Mouse (Mus musculus) stomach, postnatal 0 days (tissue): ENCODE data around the gene Prph. TPM values are rescaled to one million over a fixed set of nuclear protein-coding genes. Genes with fewer than 3 reads are reported as not detected.
A peak's percentile ranks its signal among the peaks of the same experiment; 100 is the strongest.

Experiments used
- ATAC-seq: fragments of 200-750 bp; cut with Nextera tagmentation; 2 replicates; pipeline ENCODE4 v1.8.0; 2017; ENCODE audit not compliant: low FRiP score, low TSS enrichment
- DNase-seq: peaks from one replicate; pipeline ENCODE4 v3.0.0-alpha.2; 2016; ENCODE audit warnings: low spot score
- H3K27ac ChIP-seq: fragments of 300-500 bp; sonication (generic); replicated peaks from 2 replicates; pipeline ENCODE4 v1.5.1; 2014; ENCODE audit warnings: mild to moderate bottlenecking, control low read depth
- H3K27me3 ChIP-seq: fragments of 300-500 bp; sonication (generic); 2 replicates; pipeline ENCODE4 v1.6.1; 2014; ENCODE audit warnings: low read length; ENCODE audit not compliant: control insufficient read depth, insufficient read depth
- H3K36me3 ChIP-seq: fragments of 300-500 bp; sonication (generic); 2 replicates; pipeline ENCODE4 v1.6.1; 2014; ENCODE audit warnings: low read length, mixed read lengths; ENCODE audit not compliant: control insufficient read depth, insufficient read depth
- H3K4me1 ChIP-seq: fragments of 300-500 bp; sonication (generic); replicated peaks from 2 replicates; pipeline ENCODE4 v1.6.1; 2014; ENCODE audit warnings: antibody characterized with exemption; ENCODE audit not compliant: control insufficient read depth, insufficient read depth
- H3K4me2 ChIP-seq: fragments of 300-500 bp; sonication (generic); replicated peaks from 2 replicates; pipeline ENCODE4 v1.6.1; 2014; ENCODE audit warnings: low read depth, mild to moderate bottlenecking, control low read depth, moderate library complexity
- H3K4me3 ChIP-seq: fragments of 300-500 bp; sonication (generic); 2 replicates; pipeline ENCODE4 v1.5.1; 2014; ENCODE audit warnings: low read depth, low read length, control low read depth
- H3K9ac ChIP-seq: fragments of 300-500 bp; sonication (generic); 2 replicates; pipeline ENCODE4 v1.6.1; 2014; ENCODE audit warnings: mild to moderate bottlenecking, low read length, control low read depth, mixed read lengths
- H3K9me3 ChIP-seq: fragments of 300-500 bp; sonication (generic); 2 replicates; pipeline ENCODE4 v1.6.1; 2016; ENCODE audit warnings: low read length; ENCODE audit not compliant: control insufficient read depth
- CTCF ChIP-seq: IDR thresholded peaks from 2 replicates; pipeline ENCODE4 v1.5.1; 2016; ENCODE audit warnings: antibody characterized with exemption, low read depth, mild to moderate bottlenecking, moderate library complexity
- EP300 ChIP-seq: optimal IDR thresholded peaks from 2 replicates; pipeline ENCODE3; 2016; ENCODE audit warnings: antibody characterized with exemption
- WGBS: fragments of 180-500 bp; shearing (Covaris S2); extraction: QIAGEN DNeasy Blood & Tissue Kit; methylation state at CpG from one replicate; pipeline ENCODE4 v1.1.7; 2014; 5-methylcytosine and 5-hydroxymethylcytosine counted together
- polyA plus RNA-seq: library from polyadenylated mRNA; unstranded; fragments of >200 nt; fragmentation: Nextera tagmentation; extraction: Ambion mirVana; gene quantifications from 2 replicates; pipeline ENCODE4 v1.2.1, GENCODE M21; 2015

The Prph gene
- 25.7 and 28.6 TPM in 2 replicates for polyA plus RNA-seq

- 0 out of 2 replicates have a peak, but pooled peaks have one; percentile 12 for ATAC-seq
- no peak for DNase-seq
- H3K27me3 ChIP-seq = peaks cover 10% of the 10 kb centered on the region; the same call in 1 of the 2 replicates
- H3K27ac ChIP-seq = no peak within 1 kb of the TSS
- H3K36me3 ChIP-seq = no peaks in the 10 kb centered on the region
- no peak for TF ChIP-seq EP300
- no peak for TF ChIP-seq CTCF
- H3K4me3 ChIP-seq = peak within 1 kb of the TSS; percentile 36
- 7% methylated on average over 30 of the region's 30 CpGs for WGBS
- peak within 1 kb of the TSS; percentile 62 for H3K4me2 ChIP-seq
- peaks cover 6% of the 10 kb centered on the region; the same call in 1 of the 2 replicates for H3K4me1 ChIP-seq
- H3K9ac ChIP-seq = 0 out of 2 replicates have a peak within 1 kb of the TSS, but pooled peaks have one; percentile 1
- H3K9me3 ChIP-seq = no peaks in the 10 kb centered on the region
These were observed at the start of gene Prph for GRCm38 (mm10) chr15:99055040-99055439. Prph (plus strand) TSS chr15:99055174.

GRCm38 (mm10) chr15:99008801-99009241, 46.2 kb upstream of the Prph start:
- Histone ChIP-seq H3K27ac (0 out of 2 replicates have a peak overlapping the region, but pooled peaks have one; percentile 20), H3K4me3 (no peak overlapping the region), H3K9ac (no peak overlapping the region), H3K4me2 (no peak overlapping the region), H3K36me3 (no peaks in the 10 kb centered on the region), H3K4me1 (no peaks in the 10 kb centered on the region), H3K27me3 (no peaks in the 10 kb centered on the region), H3K9me3 (no peaks in the 10 kb centered on the region)
- TF ChIP-seq EP300 (no peak), CTCF (no peak)
- ATAC-seq = peak; percentile 43; the same call in 1 of the 2 replicates
- no peak for DNase-seq
- WGBS = 46% methylated on average over 6 of the region's 6 CpGs

- Histone ChIP-seq H3K4me3 (no peak overlapping the region), H3K27me3 (no peaks in the 10 kb centered on the region), H3K4me1 (no peaks in the 10 kb centered on the region), H3K9ac (no peak overlapping the region), H3K9me3 (no peaks in the 10 kb centered on the region), H3K27ac (no peak overlapping the region), H3K4me2 (no peak overlapping the region), H3K36me3 (no peaks in the 10 kb centered on the region)
- WGBS = 68% methylated on average over 2 of the region's 2 CpGs
- ATAC-seq (no peak), DNase-seq (no peak)
- no peak for TF ChIP-seq CTCF
- no peak for TF ChIP-seq EP300
These were observed 44.1 kb upstream of the Prph start for GRCm38 (mm10) chr15:99010896-99011295.

GRCm38 (mm10) chr15:99011946-99012345, 43.0 kb upstream of the Prph start:
- WGBS = 77% methylated on average over 3 of the region's 3 CpGs
- DNase-seq (no peak), ATAC-seq (no peak)
- Histone ChIP-seq H3K4me2 (no peak overlapping the region), H3K9ac (no peak overlapping the region), H3K36me3 (no peaks in the 10 kb centered on the region), H3K4me1 (no peaks in the 10 kb centered on the region), H3K27ac (no peak overlapping the region), H3K27me3 (no peaks in the 10 kb centered on the region), H3K4me3 (no peak overlapping the region), H3K9me3 (no peaks in the 10 kb centered on the region)
- TF ChIP-seq EP300 = no peak
- no peak for TF ChIP-seq CTCF

- no peak overlapping the region for H3K27ac ChIP-seq
- H3K36me3 ChIP-seq = no peaks in the 10 kb centered on the region
- no peak overlapping the region for H3K4me2 ChIP-seq
- H3K27me3 ChIP-seq = no peaks in the 10 kb centered on the region
- DNase-seq = no peak
- no peaks in the 10 kb centered on the region for H3K4me1 ChIP-seq
- 54% methylated on average over 9 of the region's 9 CpGs for WGBS
- no peak overlapping the region for H3K4me3 ChIP-seq
- no peak for ATAC-seq
- no peaks in the 10 kb centered on the region for H3K9me3 ChIP-seq
- no peak for TF ChIP-seq CTCF
- no peak for TF ChIP-seq EP300
- no peak overlapping the region for H3K9ac ChIP-seq
These were observed 40.4 kb upstream of the Prph start for GRCm38 (mm10) chr15:99014496-99015030.

- no peak overlapping the region for H3K27ac ChIP-seq
- no peaks in the 10 kb centered on the region for H3K4me1 ChIP-seq
- no peak overlapping the region for H3K4me2 ChIP-seq
- no peaks in the 10 kb centered on the region for H3K9me3 ChIP-seq
- TF ChIP-seq CTCF (no peak), EP300 (no peak)
- no peak overlapping the region for H3K9ac ChIP-seq
- WGBS = 81% methylated on average over 8 of the region's 8 CpGs
- ATAC-seq (no peak), DNase-seq (no peak)
- no peaks in the 10 kb centered on the region for H3K27me3 ChIP-seq
- no peak overlapping the region for H3K4me3 ChIP-seq
- H3K36me3 ChIP-seq = no peaks in the 10 kb centered on the region
These were observed 37.6 kb upstream of the Prph start for GRCm38 (mm10) chr15:99017355-99017761.
